Comparison of ENCODE assay signal across 10 mouse cellular contexts in genomic region chr12:33424329-33424728, GRCm38 (mm10). TPM values are rescaled to one million over a fixed set of nuclear protein-coding genes. Genes with fewer than 3 reads are reported as not detected.
DNase-seq lines count a peak whose midpoint lies in the region; ATAC-seq and TF ChIP-seq lines count a peak whose summit lies in the region.
"Had no signal": no experiment of that assay in that cellular context is flagged by ENCODE, and none has a peak within 500 bp of the region (broad histone marks: within the 10 kb centered on the region; RNA-seq: fewer than 3 reads in every experiment).

No protein-coding gene starts in this region.

- intact Hi-C loops in gastrocnemius, postnatal 14 days (cut with DNase I; ENCODE audit: low total_unique reads): no loop called here

- WGBS in kidney, embryonic 15.5 days: 39% methylated on average over 3 of the region's 3 CpGs

- no peaks in the 10 kb centered on the region for H3K36me3 ChIP-seq in kidney, embryonic 15.5 days
- H3K36me3 ChIP-seq: embryonic facial prominence, embryonic 12.5 days had no signal

- peak; percentile 46; the same call in 1 of the 2 replicates for TF ChIP-seq CTCF in embryonic fibroblast, embryonic 13.5 days (IDR thresholded peaks at IDR 0.05; ENCODE audit: borderline replicate concordance, insufficient read depth, low read length)

- no peak overlapping the region for H3K9ac ChIP-seq in kidney, embryonic 15.5 days
- H3K9ac ChIP-seq: embryonic facial prominence, embryonic 12.5 days had no signal

- no peak for TF ChIP-seq POLR2A in embryonic fibroblast, embryonic 13.5 days (IDR thresholded peaks at IDR 0.05; ENCODE audit: low read depth, low read length)

- H3K4me3 ChIP-seq in kidney, embryonic 15.5 days (replicated peaks): no peak overlapping the region
- no peak overlapping the region for H3K4me3 ChIP-seq in embryonic fibroblast, embryonic 13.5 days (ENCODE audit: insufficient read depth, low read length)
- H3K4me3 ChIP-seq: embryonic facial prominence, embryonic 12.5 days had no signal

- no peak overlapping the region for H3K4me2 ChIP-seq in kidney, embryonic 15.5 days
- H3K4me2 ChIP-seq: embryonic facial prominence, embryonic 12.5 days had no signal

- no peak overlapping the region for H3K27ac ChIP-seq in kidney, embryonic 15.5 days
- no peak overlapping the region for H3K27ac ChIP-seq in embryonic fibroblast, embryonic 13.5 days (ENCODE audit: insufficient read depth, low read length)
- H3K27ac ChIP-seq: embryonic facial prominence, embryonic 12.5 days; macrophage had no signal

- no peaks in the 10 kb centered on the region for H3K9me3 ChIP-seq in kidney, embryonic 15.5 days (replicated peaks)
- H3K9me3 ChIP-seq: embryonic facial prominence, embryonic 12.5 days had no signal

- no peak for ATAC-seq in kidney, embryonic 15.5 days (replicated peaks; ENCODE audit: low FRiP score)

- H3K4me1 ChIP-seq in kidney, embryonic 15.5 days: no peaks in the 10 kb centered on the region
- H3K4me1 ChIP-seq in embryonic fibroblast, embryonic 13.5 days (ENCODE audit: control insufficient read depth, insufficient read depth, low read length): no peaks in the 10 kb centered on the region
- H3K4me1 ChIP-seq: embryonic facial prominence, embryonic 12.5 days had no signal

- DNase-seq in kidney, adult 18-20 months: peak; percentile 43
- DNase-seq in T-cell, adult 2 months (ENCODE audit: low spot score): peak; percentile 13
- DNase-seq in kidney, postnatal 4 days: peak; percentile 64 to 70
- DNase-seq in lung, postnatal 10 days: peak; percentile 61
- peak; percentile 74 to 81 for DNase-seq in right cerebral cortex, postnatal 10 days (ENCODE audit: low spot score in 2 of 2)
- DNase-seq in gastrocnemius, postnatal 14 days: no peak

- peaks cover 18% of the 10 kb centered on the region; the same call in 1 of the 2 replicates for H3K27me3 ChIP-seq in kidney, embryonic 15.5 days

RNA-seq across cellular contexts. Expression of gene Twistnb, which starts 5.1 kb away (rescaled TPM):
- 56.8 and 63.9 TPM in 2 replicates for polyA plus RNA-seq in kidney, embryonic 15.5 days (2015; fragmentation: Nextera tagmentation; extraction: Ambion mirVana)
- 16.2 and 24.3 TPM in 2 replicates for polyA plus RNA-seq in embryonic fibroblast, embryonic 13.5 days (2011; ENCODE audit: insufficient read length, low read depth, missing spikeins)
- 1 to 10 TPM; 7.1 to 9.8 TPM for total RNA-seq in gastrocnemius, postnatal 14 days (2021)

RNA-seq across cellular contexts. Expression of gene Efcab10, which starts 29.7 kb away (rescaled TPM):
- 0.51 and 0.65 TPM in 2 replicates for polyA plus RNA-seq in kidney, embryonic 15.5 days (2015; fragmentation: Nextera tagmentation; extraction: Ambion mirVana)
- not detected in 2 replicates for polyA plus RNA-seq in embryonic fibroblast, embryonic 13.5 days (2011; ENCODE audit: insufficient read length, low read depth, missing spikeins)
- total RNA-seq in gastrocnemius, postnatal 14 days (2021): not detected
- polyA plus RNA-seq: macrophage had no signal
